Mouse (Mus musculus) MN1 (cell line): ENCODE results near the gene Mrln.

Experiments used
- DNase-seq: peaks from one replicate; pipeline ENCODE4 v3.0.0-alpha.2; 2016; ENCODE audit warnings: low spot score

Mrln gene

GRCm38 (mm10) chr10:70255601-70256210, 51.2 kb downstream of the Mrln start:
- no peak for DNase-seq

DNA sequence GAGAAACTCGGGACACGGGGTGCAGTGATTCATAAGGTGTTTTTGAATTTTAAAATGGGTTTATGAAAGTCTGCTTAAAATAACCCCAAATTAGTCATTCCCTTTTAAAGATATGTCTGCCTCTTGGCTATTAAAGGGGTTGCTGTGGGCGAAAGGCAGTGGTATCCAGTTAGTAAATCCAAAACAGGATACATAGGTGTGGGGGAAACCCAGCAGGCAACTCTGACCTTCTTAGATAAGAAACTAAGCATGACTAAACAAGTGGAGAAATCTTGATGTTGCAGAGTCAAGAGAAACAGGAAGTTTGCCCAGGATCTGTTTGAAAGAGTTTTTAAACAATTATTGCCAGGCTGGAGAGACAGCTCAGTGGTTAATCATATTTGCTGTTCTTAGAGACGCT, 52.6 kb downstream of the Mrln start:
- DNase-seq: no peak

GRCm38 (mm10) chr10:70260904-70261303, 56.4 kb downstream of the Mrln start:
- DNase-seq: no peak

DNA sequence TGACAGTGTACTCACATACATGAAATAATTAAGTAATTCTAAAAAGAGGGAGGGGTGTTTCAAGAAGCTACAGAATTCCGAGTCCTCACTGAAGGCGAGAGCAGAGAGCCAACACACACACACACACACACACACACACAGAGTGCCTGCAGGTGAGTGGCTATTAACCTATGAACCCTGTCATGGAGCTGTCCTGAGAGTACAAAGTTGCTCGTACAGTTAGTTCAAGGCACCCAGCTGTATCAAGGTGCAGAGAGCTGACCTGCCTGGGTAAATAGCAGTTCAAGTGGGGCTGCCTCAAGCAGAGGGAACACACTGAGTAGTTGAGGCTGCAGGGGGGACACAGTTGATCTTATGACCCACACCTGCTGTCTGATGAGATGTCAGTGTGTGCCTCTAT, 57.6 kb downstream of the Mrln start:
- DNase-seq: no peak

DNA sequence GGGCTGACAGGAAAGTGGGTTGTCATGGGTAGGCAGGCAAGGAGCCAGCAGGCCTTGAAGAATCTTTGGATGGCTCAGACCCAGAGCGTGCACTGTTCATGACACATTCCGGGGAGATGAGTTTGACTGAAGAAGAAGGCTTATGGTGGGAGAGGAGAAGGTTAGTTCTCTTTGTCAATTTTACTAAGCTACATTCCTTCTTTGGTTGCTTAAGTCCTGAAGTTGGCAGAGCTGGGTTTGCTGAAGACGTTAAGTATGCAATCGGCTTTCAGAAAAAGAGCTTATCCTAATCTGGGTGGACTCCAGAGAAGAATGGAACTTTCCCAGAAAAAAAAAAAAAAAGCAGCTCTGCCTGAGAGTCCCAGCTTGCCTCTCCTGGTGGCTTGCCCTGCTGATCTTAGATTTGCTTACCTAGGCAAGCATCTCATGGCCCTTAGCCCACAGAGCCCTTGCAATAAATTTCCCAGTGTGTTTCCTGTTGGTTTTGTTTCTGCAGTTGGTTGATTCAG, 59.3 kb downstream of the Mrln start:
- no peak for DNase-seq

DNA sequence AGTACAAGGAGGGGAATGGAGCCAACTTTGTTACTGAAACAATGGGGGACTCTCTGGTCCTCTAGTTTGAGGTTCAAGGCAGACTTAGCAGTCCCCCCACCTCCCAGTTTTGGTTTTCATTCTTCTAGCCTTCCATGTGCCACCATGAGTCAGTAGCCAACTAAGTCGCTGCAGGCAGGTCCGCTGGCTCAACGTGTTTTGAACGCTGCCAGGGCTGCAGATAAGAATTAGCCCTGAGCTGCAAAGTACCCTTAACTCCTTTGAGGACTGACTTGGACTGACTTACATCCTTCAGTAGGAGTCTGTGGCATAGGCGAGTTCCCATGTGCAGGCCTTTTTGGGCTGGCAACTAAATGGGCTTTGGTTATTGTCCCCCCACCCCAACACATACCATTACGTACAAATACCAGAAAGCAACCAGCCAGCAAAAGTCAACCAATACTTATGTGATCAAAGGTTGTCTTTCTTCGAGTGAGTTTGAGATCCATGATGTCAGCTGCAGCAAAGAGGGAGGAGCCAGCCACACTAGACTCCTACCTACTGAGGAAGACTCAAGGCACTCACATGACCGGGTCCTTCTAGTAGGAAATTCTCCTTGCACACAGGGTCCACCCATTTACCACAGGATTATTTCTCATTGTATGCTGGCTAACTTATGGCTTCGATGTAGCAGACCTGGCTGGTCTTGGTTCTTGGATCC, 60.0 kb downstream of the Mrln start:
- DNase-seq: no peak

GRCm38 (mm10) chr10:70266501-70266900, 62.0 kb downstream of the Mrln start:
- no peak for DNase-seq

- DNase-seq: no peak
Observed at GRCm38 (mm10) chr10:70268581-70269446, 64.3 kb downstream of the Mrln start.
